Mouse (Mus musculus) adrenal gland, adult 8-10 months (tissue): ENCODE results near the gene Erc2. TPM values are rescaled to one million over a fixed set of nuclear protein-coding genes. Genes with fewer than 3 reads are reported as not detected.

Experiments
- DNase-seq: peaks from one replicate; pipeline ENCODE4 v3.0.0; 2022
- total RNA-seq, 4 experiments: library from RNA; stranded (reverse); gene quantifications; 2 replicates each; pipeline ENCODE4 v1.2.4; 2022

Gene Erc2
- total RNA-seq, 4 experiments from 2014 or later: 6.6 to 15.9 (median 11.0) TPM

DNA sequence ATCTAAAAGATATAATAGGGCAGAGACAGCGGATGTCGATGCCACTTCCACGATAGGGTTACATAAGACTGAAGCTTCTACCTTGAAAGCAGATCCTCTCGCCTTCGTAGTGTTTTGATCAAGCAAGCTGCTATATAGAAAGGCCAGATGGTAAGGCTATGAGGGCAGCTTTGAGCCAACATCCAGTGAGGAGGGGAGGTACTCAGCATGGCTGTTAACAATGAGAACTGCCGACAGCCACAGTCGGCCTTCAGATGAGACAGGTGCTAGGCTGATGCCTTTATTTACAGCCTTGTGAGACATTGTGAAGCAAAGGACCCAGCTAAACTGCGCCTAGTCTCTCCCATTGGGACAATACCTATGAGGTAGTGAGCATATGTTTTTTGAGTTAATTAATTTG is 156.3 kb downstream of the Erc2 start:
- DNase-seq: no peak

DNA sequence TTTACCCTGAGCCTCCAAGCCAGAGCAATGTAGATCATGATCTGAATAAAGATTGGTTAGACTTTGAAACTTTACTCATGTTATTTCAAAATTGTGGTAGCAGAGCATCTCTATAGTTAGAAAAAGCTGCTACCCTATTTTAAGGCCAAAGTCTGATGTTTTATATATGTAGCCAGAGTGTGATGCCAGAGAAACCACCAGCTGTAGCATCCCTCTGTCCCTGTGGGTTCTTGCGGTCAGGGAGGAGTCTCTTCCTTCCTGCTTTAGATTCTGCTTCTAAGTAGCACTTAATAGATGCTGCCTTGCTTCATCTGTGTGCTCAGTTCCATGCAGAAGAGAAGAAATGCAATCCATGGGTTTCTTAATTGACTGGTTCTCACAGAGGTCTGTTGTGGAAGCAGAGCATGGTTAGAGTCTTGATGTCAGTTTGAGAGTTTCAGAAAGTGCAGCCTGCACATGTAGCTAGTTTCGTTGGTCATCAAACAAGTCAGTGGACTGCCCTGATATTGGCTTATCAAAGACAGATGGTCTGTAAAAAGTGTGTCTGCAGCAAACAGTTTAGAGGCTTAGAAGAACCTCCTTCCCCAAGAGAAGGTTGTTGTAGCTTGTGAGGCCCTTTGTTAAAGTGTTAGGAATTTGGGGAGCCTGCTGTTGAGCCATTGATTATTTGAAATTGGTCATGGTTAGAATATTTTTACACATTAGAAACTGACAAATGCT is 156.9 kb downstream of the Erc2 start:
- no peak for DNase-seq

DNA sequence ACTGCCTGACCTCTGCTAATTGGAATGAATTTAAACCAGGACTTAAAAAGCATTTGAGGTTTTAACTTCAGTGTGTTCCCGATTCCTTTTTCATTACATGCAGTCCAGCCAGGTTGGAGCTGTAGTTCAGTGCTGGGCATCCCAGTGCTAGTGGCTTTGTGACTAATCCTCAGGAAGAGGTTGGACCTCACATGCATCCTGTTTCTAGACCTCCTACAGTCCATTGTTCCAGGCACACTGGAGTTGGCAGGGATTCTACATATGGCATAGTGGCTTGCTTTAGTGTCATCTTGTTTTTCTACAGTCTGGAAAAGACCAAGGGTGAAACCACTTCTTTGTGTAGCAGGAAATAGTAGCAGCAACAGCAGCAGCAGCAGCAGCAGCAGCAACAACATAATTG is 159.0 kb downstream of the Erc2 start:
- no peak for DNase-seq

DNA sequence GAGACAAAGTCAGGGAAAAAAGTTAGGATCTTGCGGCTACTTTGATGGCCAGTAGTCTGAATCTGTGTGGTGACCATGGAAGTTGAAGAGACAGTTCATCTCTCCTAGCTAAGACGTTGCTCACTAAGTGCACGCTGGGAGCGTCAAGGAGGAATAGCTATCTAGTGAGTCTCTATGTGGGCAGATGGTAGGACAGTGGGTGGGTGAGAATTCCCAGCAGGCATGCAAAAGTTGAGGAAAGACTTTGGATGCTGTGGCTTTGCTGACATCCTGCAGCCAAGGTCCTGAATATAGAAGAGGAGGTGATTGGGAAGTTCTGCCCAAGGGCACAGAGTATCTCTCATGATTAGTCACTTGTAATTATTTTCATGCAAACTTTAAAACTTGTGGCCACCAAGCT is 162.6 kb downstream of the Erc2 start:
- no peak for DNase-seq

DNA sequence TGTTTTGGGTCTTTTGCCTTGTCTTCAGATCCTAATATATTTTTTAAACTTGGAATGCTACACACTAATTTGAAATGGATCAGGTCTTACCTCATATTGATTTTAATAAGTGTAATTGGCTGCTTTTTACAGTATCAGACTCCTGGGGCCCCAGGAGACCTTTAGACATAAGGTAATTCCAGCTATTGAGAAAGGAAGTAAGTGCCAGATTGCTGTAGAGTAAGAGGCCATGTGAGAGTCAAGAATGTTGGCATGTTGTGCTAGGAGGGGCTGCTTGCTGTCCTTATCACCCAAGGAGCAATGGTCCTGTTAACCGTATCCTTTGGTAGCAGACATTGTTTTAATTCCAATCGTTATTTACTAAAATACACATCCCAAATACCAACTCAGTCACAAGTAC is 163.3 kb downstream of the Erc2 start:
- DNase-seq: no peak

- no peak for DNase-seq
Measured at GRCm38 (mm10) chr14:27789066-27789898, 167.1 kb downstream of the Erc2 start.

DNA sequence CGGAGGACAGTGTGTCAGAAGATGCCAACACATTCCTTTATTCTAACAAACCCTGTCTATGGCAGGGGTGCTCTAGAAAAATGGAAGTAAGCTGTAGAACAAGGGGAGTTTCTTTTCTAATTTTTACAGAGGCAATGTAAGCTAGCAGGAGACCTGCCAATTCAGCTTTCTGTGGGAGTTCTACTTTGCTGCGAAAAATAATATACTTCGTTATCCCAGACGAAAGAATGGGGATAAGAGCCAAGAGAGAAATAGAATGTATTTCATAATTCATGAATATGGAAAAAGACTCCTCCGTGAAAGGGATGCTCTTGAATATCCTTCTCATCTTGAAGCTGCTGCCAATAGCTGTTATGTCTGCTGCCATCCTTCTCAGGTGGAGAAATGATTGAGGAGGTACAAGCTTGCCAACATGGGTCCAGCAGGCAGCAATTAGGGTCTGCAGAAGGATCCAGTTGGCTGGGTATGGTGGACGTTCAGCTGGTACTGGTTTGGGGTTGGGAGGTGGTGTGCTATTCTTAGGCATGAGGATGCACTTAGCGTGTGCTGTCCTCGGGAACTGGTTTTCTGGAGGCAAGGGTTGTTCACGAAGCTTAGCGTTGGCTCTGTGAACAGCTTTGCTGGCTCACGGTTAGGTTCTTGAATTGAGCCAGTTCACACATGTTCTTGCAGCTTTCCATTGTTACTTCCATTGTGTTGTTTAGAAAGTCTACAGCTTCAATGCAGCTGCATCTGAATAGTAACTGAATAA is 176.1 kb downstream of the Erc2 start:
- DNase-seq: no peak

DNA sequence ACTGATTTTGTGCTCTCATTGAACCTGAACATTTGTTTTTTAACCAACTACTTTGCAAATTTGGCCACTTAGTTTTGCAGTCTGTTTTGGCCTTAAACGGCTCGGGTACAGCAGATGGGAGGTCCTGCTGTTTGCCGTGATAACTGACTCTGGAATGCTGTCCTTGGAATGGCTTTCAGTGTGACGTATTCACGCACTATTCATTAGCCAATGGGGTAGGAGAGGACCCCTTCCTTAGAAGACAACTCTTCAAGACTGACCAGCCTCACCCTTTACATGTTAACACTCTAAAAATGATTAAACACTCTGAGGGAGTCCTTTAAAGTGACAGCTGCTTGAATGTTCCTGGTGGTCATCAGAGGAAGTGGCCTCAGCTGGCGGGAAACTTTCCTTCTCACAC is 178.5 kb downstream of the Erc2 start:
- no peak for DNase-seq

DNA sequence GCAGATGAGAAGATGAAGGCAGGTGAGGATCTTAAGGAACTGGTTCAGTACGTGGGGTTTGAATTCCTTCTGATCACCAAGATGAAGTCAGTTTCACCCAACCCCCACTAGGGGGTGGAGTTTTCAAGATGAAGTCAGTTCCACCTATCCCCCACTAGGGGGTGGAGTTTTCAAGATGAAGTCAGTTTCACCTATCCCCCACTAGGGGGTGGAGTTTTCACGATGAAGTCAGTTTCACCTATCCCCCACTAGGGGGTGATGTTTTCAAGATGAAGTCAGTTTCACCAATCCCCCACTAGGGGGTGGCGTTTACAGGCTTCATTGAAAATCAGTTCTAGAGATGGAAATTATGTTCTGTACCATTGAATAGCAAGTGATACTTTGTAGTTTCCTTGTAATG is 181.7 kb downstream of the Erc2 start:
- DNase-seq: no peak

- DNase-seq: no peak
Measured at GRCm38 (mm10) chr14:27805064-27805463, 182.8 kb downstream of the Erc2 start.

- DNase-seq: peak; percentile 10
Measured at GRCm38 (mm10) chr14:27808080-27808479, 185.9 kb downstream of the Erc2 start.

GRCm38 (mm10) chr14:27808523-27809114 is 186.4 kb downstream of the Erc2 start:
- DNase-seq: no peak

DNA sequence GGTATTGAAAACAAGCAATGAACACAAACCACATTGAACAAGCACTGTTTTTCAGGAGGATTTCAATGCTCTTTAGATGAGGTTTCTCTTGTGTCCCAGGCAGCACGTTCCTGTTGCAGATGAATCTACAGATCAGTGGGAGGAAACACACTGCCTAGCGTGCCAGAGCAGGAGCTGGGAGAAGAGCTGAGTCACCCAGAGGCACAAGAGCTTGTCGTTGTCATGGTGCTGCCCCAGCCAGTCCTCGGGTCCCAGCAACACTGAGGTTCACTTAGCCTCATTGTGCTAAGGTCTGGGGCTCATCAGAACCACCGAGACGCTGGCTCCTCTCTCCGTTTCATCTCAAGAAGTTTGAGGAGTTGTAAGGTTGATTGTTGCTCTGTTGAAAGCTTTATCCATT is 188.6 kb downstream of the Erc2 start:
- peak; percentile 10 for DNase-seq

- DNase-seq: no peak
Measured at GRCm38 (mm10) chr14:27811649-27812048, 189.4 kb downstream of the Erc2 start.

DNA sequence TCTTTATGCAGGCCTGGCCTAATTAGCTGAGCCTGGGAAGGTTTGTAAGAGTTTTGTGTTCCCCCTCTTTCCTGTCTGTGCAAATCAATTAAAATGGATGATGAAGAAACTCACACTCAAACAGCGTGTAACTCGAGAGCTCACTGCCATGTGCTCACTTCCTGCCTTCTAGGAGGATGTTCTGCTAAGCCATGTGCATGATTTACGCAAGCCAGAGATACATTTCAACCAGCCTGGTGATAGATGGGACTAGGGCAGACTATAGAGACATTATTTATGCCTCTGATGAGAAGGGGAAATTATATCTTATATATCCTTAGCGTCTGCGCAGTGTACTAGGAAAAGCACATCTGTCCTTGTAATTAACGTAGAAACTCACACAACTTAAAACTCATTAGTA is 193.5 kb downstream of the Erc2 start:
- DNase-seq: no peak

GRCm38 (mm10) chr14:27818986-27819385 is 196.8 kb downstream of the Erc2 start:
- no peak for DNase-seq

DNA sequence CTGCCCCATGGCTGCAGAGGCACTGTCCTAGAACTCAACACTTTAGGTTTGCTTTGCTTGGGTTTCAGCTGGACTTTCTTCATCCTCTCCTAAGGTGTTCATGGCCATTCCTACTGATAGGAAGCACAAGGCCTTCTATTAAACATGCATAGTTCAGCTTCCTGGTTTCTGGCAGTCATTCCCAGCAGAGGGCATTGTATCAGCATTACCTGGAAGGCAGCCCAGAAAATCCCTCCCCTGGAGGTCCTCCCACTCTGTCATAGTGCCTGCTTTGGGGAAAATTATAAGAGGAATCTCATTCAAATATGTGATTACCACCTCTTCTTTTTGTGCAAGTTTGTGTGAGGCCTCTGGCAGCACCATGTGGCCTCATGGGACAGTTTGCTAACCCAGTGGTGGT is 199.6 kb downstream of the Erc2 start:
- no peak for DNase-seq

GRCm38 (mm10) chr14:27822566-27822965 is 200.3 kb downstream of the Erc2 start:
- no peak for DNase-seq

GRCm38 (mm10) chr14:27823048-27823447 is 200.8 kb downstream of the Erc2 start:
- DNase-seq: peak; percentile 67

- DNase-seq: peak; percentile 40
Measured at GRCm38 (mm10) chr14:27823897-27824296, 201.7 kb downstream of the Erc2 start.

DNA sequence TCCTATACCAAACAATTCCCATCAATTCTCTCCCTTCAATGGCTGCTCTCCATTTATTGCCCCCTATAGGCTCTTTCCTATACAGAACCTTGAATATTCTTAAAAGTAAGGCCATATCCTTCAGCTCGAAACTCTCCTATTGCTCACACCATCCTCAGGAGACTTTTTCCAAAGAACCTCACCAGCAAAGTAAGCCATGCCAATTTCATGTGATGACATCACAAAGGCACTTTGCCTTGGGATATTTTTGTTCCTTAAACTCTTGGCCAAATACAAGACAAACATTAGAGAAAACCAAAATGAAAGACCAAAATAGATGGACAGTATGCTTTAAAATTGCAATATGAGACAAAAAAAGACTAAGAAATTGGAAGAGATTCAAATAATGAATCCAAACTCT is 204.6 kb downstream of the Erc2 start:
- DNase-seq: no peak

DNA sequence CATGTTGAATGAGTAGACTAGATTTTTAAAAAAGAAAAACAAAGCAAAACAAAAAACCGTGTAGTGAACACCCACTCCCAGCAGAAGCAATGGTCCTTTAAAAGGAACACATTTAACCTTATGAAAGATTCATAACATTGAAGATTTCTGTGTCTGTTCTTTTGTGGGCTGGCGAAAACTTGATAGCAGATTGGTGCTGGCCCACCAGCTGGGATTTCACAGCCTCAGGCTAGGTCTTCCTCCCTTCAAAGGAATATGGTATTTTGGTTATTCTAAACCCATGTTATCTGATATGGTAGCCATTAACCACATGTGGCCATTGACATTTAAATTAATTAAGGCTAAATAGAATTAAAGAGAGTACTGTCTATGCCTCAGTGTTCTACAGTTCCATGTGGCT is 205.9 kb downstream of the Erc2 start:
- DNase-seq: no peak

DNA sequence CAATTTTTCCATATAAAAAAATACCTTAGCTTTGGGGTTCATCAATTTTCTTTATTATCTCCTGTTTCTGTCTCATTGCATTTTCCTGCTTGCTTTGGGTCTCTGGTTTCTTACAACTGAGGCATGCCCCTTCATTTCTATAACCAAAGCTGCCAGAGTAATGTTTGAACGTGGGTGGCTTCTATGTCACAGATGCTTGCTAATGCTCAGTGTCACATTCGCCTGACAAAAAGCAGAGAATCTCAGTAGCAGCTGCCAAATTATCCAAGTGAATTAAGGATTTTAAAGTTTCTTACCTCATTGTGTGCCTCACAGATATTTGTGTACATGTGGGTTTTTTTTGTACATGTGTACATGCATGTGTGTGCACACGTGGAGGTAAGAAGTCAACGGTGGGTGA is 210.0 kb downstream of the Erc2 start:
- DNase-seq: no peak
